Mouse (Mus musculus) testis, postnatal 14 days (tissue): Measurements from ENCODE around the gene Prkca.

ENCODE experiments used
- DNase-seq: peaks from one replicate; pipeline ENCODE4 v3.0.0; 2021; ENCODE audit warnings: low spot score

Prkca gene

DNA sequence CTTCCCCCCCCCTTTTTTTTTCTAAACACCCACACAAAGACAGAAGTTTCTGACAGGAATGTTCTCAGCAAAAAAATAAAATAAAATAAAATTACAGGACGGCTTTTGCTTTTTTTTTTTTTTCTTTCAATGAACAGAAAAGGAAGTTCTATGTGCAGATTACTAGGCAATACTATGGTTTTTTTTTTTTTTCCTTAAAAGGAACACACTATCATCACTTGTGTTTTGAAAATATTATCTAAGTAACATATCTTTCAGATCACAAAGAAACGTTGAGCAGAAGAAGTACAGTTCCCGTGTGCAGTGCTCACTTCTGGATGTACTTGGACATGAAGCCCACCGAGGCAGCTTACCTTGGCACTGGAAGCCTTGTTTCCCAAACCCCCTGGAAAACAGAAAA, 3.4 kb downstream of the Prkca start:
- DNase-seq: no peak

GRCm38 (mm10) chr11:108336445-108336844, 7.3 kb downstream of the Prkca start:
- DNase-seq: no peak

GRCm38 (mm10) chr11:108335536-108335935, 8.2 kb downstream of the Prkca start:
- DNase-seq: no peak

- DNase-seq: no peak
These were observed 9.1 kb downstream of the Prkca start for GRCm38 (mm10) chr11:108334658-108335057.

- DNase-seq: no peak
These were observed 9.9 kb downstream of the Prkca start for GRCm38 (mm10) chr11:108333583-108334379.

DNA sequence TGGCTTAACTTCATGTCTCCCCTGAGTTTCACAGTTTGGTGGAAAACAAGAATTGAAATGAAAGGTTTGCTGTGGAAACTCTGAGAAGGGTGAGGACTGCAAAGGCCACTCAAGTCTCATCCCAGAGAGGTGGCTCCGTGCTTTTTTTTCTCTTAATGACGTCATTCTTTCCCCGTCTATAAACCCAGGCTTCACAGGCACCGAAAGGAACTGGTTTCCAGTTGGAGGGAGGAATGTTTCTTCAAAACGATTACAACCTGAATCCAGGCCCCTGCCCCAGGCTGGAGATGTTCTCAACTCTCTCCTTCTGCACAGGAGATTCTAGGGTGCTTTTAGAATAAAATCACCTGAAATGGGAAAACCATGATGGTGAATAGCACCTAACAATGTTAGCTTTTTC, 10.7 kb downstream of the Prkca start:
- no peak for DNase-seq

DNA sequence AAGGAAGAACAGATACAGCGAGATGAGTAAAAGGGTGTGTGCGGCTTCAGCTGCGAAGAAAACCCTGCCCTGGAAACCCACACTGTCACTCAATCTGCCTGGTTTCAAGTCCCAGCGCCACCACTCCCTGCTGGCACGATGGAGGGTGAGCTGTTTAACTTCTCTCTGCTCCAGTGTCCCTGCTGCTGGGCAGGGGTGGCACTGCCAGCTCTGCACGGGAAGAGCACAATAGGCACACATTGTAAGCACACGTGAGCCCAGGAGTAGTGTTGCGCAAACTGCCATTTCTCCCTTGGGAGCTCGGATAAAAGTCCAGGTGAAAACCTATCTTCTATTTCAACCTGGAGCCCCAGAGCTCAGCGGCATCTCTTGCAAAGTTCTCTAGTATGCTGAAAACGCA, 12.9 kb downstream of the Prkca start:
- DNase-seq: no peak

DNA sequence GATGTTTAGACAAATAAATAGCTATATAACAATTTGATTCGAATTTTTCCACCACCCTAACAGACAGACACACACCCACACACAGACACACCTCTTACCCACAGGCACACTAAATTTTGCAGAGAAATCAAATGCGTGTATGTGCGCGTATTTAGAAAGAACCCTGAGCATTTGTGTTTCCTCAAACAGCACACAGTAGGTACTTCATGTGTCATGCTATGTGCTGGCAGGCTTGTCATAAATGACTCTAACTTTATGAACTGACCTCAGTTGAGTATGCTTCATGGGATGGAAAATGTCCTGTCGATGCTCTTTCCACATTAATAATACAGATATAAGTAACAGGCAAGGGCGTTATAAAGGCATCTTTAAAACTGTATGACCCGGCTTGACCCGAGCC, 17.8 kb downstream of the Prkca start:
- no peak for DNase-seq

DNA sequence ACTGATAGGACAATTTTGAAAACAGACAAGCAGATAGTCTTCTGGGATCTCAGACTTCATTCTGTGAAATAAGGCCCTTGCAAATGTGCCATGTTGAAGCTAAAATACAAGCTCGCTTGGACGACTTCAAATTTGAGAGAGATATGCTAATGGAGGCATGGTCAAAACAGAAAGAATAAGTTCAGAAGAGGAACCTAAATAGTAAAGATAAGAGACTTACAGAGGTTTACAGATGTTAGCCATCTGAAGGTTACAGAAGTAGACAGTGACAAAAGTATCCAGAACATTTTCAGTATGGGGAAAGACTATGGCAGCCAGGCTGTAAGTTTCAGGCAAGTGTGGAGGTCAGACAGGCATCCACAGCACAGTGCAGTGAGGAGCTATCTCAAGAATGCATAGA, 21.6 kb downstream of the Prkca start:
- DNase-seq: no peak

- no peak for DNase-seq
These were observed 23.2 kb downstream of the Prkca start for GRCm38 (mm10) chr11:108320561-108320960.

GRCm38 (mm10) chr11:108319162-108319561, 24.6 kb downstream of the Prkca start:
- DNase-seq: no peak

- DNase-seq: no peak
These were observed 25.9 kb downstream of the Prkca start for GRCm38 (mm10) chr11:108317878-108318277.

DNA sequence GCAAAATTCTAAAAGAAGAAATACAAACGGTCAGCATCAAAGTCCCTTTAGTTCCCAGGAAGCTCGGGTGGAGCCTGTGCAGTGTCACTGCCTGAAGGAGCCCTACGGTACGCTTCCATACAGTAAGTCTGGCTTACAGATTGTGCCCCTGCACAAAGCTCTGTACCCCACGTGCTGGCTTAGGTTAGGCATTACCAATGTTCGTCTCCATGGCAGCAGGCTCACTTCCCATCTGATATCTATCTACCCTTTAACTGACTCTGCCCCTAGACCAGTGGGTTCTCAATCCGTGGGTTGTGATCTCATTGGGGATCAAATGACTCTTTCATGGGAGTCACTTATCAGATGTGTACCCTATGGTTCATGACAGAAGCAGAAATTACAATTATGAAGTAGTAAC, 28.0 kb downstream of the Prkca start:
- DNase-seq: no peak

- DNase-seq: no peak
These were observed 31.2 kb downstream of the Prkca start for GRCm38 (mm10) chr11:108312516-108312915.

DNA sequence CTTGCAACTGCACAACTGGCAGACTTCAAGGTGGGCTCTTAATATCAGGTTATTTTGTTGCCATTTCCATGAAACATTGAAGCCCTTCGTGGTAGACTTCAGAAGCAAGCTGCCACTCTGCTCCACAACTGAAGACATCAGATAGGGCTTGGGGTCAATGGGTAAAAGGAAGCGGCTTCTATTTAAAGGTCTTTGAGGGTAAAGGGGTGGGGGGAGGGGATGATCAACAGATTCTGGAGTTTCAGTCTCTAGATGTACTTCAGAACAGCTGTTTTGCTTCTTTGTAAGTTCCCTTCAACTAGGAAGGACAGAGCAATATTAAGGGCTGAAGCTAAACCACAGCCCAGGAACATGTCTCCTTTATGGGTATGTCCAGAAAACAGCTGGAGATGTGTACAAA, 31.8 kb downstream of the Prkca start:
- no peak for DNase-seq

DNA sequence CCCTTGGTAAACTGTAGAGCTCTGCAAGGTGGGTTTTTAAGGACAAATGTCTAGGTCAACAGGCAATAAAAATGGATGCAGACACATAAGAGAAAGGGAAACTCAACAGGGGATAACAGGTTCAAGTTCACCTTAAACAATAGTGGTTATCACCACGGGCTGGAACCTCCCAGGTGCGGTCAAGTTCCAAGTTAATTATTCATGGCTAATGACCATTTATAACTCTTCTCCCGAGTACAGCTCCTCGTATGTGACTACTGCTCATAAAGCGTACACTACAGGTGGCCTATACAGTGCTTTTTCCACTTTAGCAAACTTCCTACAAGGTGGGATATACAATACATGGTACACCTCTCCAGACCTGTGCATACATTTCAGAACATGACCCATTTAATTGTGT, 33.9 kb downstream of the Prkca start:
- DNase-seq: no peak

- DNase-seq: no peak
These were observed 35.5 kb downstream of the Prkca start for GRCm38 (mm10) chr11:108308253-108308652.

GRCm38 (mm10) chr11:108307258-108307657, 36.5 kb downstream of the Prkca start:
- DNase-seq: no peak

- no peak for DNase-seq
These were observed 39.9 kb downstream of the Prkca start for GRCm38 (mm10) chr11:108303787-108304186.

DNA sequence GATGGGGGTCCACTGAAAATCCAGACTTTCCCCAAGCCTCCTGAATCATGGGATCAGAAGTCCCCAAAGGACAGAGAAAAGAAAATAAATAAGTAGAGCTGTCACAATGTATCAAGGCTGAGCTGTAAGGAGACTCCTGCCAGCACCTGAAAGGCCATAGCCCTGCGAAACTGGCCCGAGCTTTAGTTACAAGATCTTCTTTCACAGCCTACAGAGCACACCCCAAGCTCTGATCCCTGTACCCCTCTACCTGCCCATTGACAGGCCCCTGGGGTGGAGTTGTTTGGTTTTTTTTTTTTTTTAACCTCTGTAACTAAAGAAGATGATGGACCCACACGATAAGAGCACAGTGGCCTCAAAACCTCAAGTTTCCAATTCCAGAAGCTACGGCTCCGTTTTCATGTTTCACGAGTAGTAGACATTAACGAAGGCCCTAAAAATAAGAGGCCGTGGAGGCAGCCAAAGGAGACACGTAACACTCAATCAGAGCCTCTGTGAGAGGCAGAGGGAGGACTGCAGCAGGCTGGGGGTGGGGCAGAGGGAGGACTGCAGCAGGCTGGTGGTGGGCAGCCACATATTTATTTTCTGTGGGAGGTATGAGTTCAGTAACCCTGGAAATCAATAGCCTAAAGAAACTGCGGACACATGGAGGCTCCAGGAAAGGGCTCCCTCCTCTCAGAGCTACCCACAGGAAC, 41.8 kb downstream of the Prkca start:
- DNase-seq: no peak

DNA sequence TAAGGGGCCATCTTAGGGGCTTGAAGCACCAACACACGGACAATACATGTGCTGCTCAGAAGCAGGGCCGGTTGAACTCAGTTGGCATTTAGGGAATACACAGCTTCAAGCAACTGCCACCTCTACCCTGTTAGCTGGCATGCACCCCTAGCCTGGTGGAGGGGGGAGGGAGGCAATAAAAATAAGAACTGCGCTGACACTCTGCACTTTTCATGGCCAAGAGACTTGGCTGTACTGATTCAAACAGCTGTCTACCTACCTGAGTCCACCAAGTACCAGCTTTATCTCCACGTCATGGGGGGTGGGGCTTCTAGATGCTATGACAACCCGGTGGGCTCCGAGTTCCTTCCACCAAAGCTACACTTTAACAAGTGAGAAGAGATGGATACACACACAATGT, 42.7 kb downstream of the Prkca start:
- peak; percentile 14 for DNase-seq

DNA sequence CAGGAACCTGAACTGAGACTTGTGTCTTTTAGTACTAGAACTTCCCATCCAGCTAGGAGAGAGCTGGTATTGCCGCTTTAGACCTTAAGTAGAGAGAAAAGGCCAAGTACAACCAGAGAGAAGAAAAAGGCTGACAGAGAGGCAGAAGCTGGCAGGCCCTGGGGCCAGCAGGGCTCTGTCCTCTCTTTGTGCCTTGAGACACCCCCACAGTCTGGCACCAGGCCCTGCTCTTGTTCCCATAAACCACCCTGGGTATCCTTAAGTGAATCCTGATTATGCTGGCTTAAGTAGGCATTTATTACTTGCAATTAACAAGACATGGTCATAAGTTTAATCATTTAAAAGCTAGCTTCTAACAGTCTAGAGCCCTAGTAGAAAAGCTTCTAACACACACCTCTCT, 43.3 kb downstream of the Prkca start:
- DNase-seq: no peak

GRCm38 (mm10) chr11:108299913-108300312, 43.8 kb downstream of the Prkca start:
- peak; percentile 22 for DNase-seq

GRCm38 (mm10) chr11:108297956-108298355, 45.8 kb downstream of the Prkca start:
- DNase-seq: no peak
